Mouse (Mus musculus): ENCODE results near the gene Car9.

- TF ChIP-seq CTCF (IDR thresholded peaks at IDR 0.05; ENCODE audit: low read depth), result no peak
- no peak for TF ChIP-seq EP300 (IDR thresholded peaks at IDR 0.05; ENCODE audit: low read depth)
These were observed 29.3 kb downstream of the Car9 start for GRCm38 (mm10) chr4:43536031-43536430.

Measured in liver, postnatal 0 days (tissue).